Mouse (Mus musculus) gastrocnemius, postnatal 36 days (tissue): ENCODE results near the gene Tigd4. TPM values are rescaled to one million over a fixed set of nuclear protein-coding genes. Genes with fewer than 3 reads are reported as not detected.

Experiments
- total RNA-seq, 2 experiments: library from RNA; stranded (reverse); gene quantifications; 2 replicates each; pipeline ENCODE4 v1.2.3; 2021

Gene Tigd4
- total RNA-seq, 2 experiments from 2014 or later: 6.6 to 7.5 TPM

Other genes starting within 250 kb of the Tigd4 start
- under 1 TPM; 0.23 to 0.44 TPM for gene Fhdc1, start 113.1 kb upstream of the Tigd4 start, total RNA-seq
- 1 to 10 TPM; 8.1 to 9.7 TPM for gene Arfip1, start 10.9 kb upstream of the Tigd4 start, total RNA-seq
- gene Tmem154, start 72.6 kb downstream of the Tigd4 start, total RNA-seq: under 1 TPM; 0.33 to 0.57 TPM
- gene Fbxw7, start 221.7 kb downstream of the Tigd4 start, total RNA-seq: 10 to 100 TPM; 12.4 to 20.2 TPM